Mouse (Mus musculus) mouse trophoblast stem cell (cell line): ENCODE measurements around the gene Kank2.

ENCODE experiments used
- in situ Hi-C, 2 experiments: fragments of 300-500 bp; cut with MseI, MboI; formaldehyde crosslinking; loops; 2 replicates in 1 of 2; 3 replicates in 1 of 2; pipeline ENCODE4 v1.15.1; 2025

The Kank2 gene

GRCm38 (mm10) chr9:21798345-21799009 is at the start of gene Kank2:
Gene Kank2, minus strand, starts transcription at chr9:21798744.
- in situ Hi-C loops = no loop called here

- in situ Hi-C loops = no loop called here
These were observed 49.4 kb upstream of the Kank2 start for GRCm38 (mm10) chr9:21847926-21848325.

- in situ Hi-C loops = no loop called here
These were observed 48.9 kb upstream of the Kank2 start for GRCm38 (mm10) chr9:21847425-21847824.

GRCm38 (mm10) chr9:21846755-21847341 is 48.3 kb upstream of the Kank2 start:
- in situ Hi-C loops = no loop called here

- in situ Hi-C loops = no loop called here
These were observed 47.0 kb upstream of the Kank2 start for GRCm38 (mm10) chr9:21845381-21846080.

- in situ Hi-C loops = no loop called here
These were observed 44.5 kb upstream of the Kank2 start for GRCm38 (mm10) chr9:21843086-21843485.

- in situ Hi-C loops = no loop called here
These were observed 43.8 kb upstream of the Kank2 start for GRCm38 (mm10) chr9:21842391-21842790.

- in situ Hi-C loops = no loop called here
These were observed 42.8 kb upstream of the Kank2 start for GRCm38 (mm10) chr9:21841340-21841739.

- in situ Hi-C loops = no loop called here
These were observed 41.7 kb upstream of the Kank2 start for GRCm38 (mm10) chr9:21840115-21840787.

GRCm38 (mm10) chr9:21837690-21838089 is 39.1 kb upstream of the Kank2 start:
- in situ Hi-C loops = no loop called here

- in situ Hi-C loops = no loop called here
These were observed 36.8 kb upstream of the Kank2 start, which contains the start of gene Angptl8 for GRCm38 (mm10) chr9:21835258-21835912. Gene Angptl8, plus strand, starts transcription at chr9:21835510.

GRCm38 (mm10) chr9:21831558-21832240 is 33.2 kb upstream of the Kank2 start:
- in situ Hi-C loops = loop anchor here in 1 of 2 experiments (5.0 kb wide), 1 partner anchor 41 kb away; no protein-coding TSS in a partner anchor

- in situ Hi-C loops = loop anchor here in 1 of 2 experiments (5.0 kb wide), 1 partner anchor 41 kb away; no protein-coding TSS in a partner anchor
These were observed 32.4 kb upstream of the Kank2 start for GRCm38 (mm10) chr9:21830936-21831335.

GRCm38 (mm10) chr9:21830461-21830850 is 31.9 kb upstream of the Kank2 start:
- in situ Hi-C loops = loop anchor here in 1 of 2 experiments (5.0 kb wide), 1 partner anchor 42 kb away; no protein-coding TSS in a partner anchor

GRCm38 (mm10) chr9:21829834-21830460 is 31.4 kb upstream of the Kank2 start:
- in situ Hi-C loops = loop anchor here in 1 of 2 experiments (5.0 kb wide), 1 partner anchor 42 kb away; no protein-coding TSS in a partner anchor

- in situ Hi-C loops = no loop called here
These were observed 25.8 kb upstream of the Kank2 start for GRCm38 (mm10) chr9:21824366-21824765.

- in situ Hi-C loops = no loop called here
These were observed 25.4 kb upstream of the Kank2 start for GRCm38 (mm10) chr9:21823957-21824356.

GRCm38 (mm10) chr9:21822686-21823085 is 24.1 kb upstream of the Kank2 start:
- in situ Hi-C loops = no loop called here

GRCm38 (mm10) chr9:21820183-21820582 is 21.6 kb upstream of the Kank2 start:
- in situ Hi-C loops = no loop called here

- in situ Hi-C loops = no loop called here
These were observed 20.7 kb upstream of the Kank2 start for GRCm38 (mm10) chr9:21819181-21819729.
